Mouse (Mus musculus): ENCODE measurements around the gene Robo4. TPM values are rescaled to one million over a fixed set of nuclear protein-coding genes. Genes with fewer than 3 reads are reported as not detected.
A peak's percentile ranks its signal among the peaks of the same experiment; 100 is the strongest.

Gene Robo4
- polyA plus RNA-seq, 1 experiment from 2014 or later = 7.1 TPM

GRCm38 (mm10) chr9:37429326-37429725 lies 27.6 kb downstream of the Robo4 start:
- 12% methylated on average over 26 of the region's 26 CpGs for WGBS
- peaks cover 66% of the 10 kb centered on the region for H3K27me3 ChIP-seq (replicated peaks; ENCODE audit: control insufficient read depth, insufficient read depth, low read length)
- no peak for ATAC-seq
- no peaks in the 10 kb centered on the region for H3K4me1 ChIP-seq (replicated peaks; ENCODE audit: control insufficient read depth, insufficient read depth, low read length)
- no peak overlapping the region for H3K4me3 ChIP-seq (ENCODE audit: low read depth, low read length)
- no peaks in the 10 kb centered on the region for H3K36me3 ChIP-seq (ENCODE audit: control insufficient read depth, insufficient read depth)
- H3K9ac ChIP-seq (ENCODE audit: low read depth, low read length) = no peak overlapping the region
- H3K9me3 ChIP-seq (ENCODE audit: control insufficient read depth) = no peaks in the 10 kb centered on the region
- TF ChIP-seq CTCF (IDR thresholded peaks at IDR 0.05; ENCODE audit: low read depth) = no peak
- no peak overlapping the region for H3K4me2 ChIP-seq (replicated peaks; ENCODE audit: low read depth)
- no peak overlapping the region for H3K27ac ChIP-seq (ENCODE audit: low read depth, low read length)

DNA sequence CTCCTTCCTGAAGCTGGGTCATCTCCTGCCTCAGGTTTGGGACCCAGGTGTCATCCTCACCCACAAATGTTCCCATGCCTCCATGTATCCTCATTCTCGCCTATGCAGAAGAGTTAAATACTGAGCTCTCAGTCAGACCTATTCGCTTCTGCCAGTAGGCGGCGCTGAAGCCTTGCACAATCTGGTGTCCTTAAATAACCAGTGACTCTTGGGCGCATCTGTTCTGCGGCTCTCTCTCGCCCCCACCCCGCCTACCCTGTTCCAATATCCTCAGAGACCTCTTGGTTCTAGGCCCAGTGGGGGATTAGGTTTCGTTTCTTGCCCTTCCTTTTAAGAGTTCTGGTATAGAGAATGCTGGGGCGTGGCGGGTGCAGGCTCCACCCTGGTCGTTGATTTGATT lies 28.9 kb downstream of the Robo4 start:
- 3% methylated on average over 12 of the region's 12 CpGs for WGBS
- H3K27me3 ChIP-seq (replicated peaks; ENCODE audit: control insufficient read depth, insufficient read depth, low read length) = peaks cover 79% of the 10 kb centered on the region
- H3K4me2 ChIP-seq (replicated peaks; ENCODE audit: low read depth) = peak overlapping the region; percentile 53
- 0 out of 2 replicates have a peak overlapping the region, but pooled peaks have one; percentile 5 for H3K4me3 ChIP-seq (ENCODE audit: low read depth, low read length)
- no peak overlapping the region for H3K9ac ChIP-seq (ENCODE audit: low read depth, low read length)
- no peaks in the 10 kb centered on the region for H3K9me3 ChIP-seq (ENCODE audit: control insufficient read depth)
- no peak overlapping the region for H3K27ac ChIP-seq (ENCODE audit: low read depth, low read length)
- no peaks in the 10 kb centered on the region for H3K4me1 ChIP-seq (replicated peaks; ENCODE audit: control insufficient read depth, insufficient read depth, low read length)
- peak; percentile 70 for ATAC-seq
- peak; percentile 93 for TF ChIP-seq CTCF (IDR thresholded peaks at IDR 0.05; ENCODE audit: low read depth)
- no peaks in the 10 kb centered on the region for H3K36me3 ChIP-seq (ENCODE audit: control insufficient read depth, insufficient read depth)

DNA sequence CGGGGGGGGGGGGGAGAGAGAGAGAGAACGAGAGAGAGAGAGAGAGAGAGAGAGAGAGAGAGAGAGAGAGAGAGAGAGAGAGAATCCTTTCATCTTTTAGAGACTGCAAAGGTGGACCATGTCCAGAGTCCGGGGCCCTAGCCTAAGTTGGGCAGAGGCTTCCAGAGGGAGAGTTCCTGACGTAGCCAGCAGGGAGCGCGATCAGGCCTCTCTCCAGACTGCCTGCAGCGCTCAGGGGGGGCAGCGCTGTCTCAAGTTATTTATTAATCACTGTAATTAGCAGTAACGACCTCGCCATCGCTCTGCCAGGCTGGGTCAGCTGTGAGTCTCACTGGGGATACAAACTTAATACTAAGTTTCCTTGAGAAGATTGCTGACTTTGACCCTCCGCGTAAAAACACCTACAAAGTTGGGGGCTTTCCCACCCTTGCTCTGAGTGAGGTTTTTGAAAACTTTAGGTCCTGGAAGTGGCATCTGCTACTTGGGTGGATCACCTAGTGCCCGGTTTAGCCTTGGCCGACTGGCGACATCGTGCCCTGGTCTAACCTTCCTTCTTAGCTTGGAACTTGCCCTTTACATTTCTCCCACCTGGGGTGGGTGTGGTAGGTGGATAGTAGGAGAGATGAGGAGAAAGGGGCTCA lies 30.4 kb downstream of the Robo4 start:
- H3K27me3 ChIP-seq (replicated peaks; ENCODE audit: control insufficient read depth, insufficient read depth, low read length) = peaks cover 81% of the 10 kb centered on the region
- ATAC-seq = peak; percentile 57; the same call in 1 of the 2 replicates
- WGBS = 2% methylated on average over 15 of the region's 17 CpGs
- no peaks in the 10 kb centered on the region for H3K36me3 ChIP-seq (ENCODE audit: control insufficient read depth, insufficient read depth)
- TF ChIP-seq CTCF (IDR thresholded peaks at IDR 0.05; ENCODE audit: low read depth) = peak; percentile 75
- H3K4me1 ChIP-seq (replicated peaks; ENCODE audit: control insufficient read depth, insufficient read depth, low read length) = no peaks in the 10 kb centered on the region
- H3K9ac ChIP-seq (ENCODE audit: low read depth, low read length) = no peak overlapping the region
- peak overlapping the region; percentile 21 for H3K4me3 ChIP-seq (ENCODE audit: low read depth, low read length)
- H3K9me3 ChIP-seq (ENCODE audit: control insufficient read depth) = no peaks in the 10 kb centered on the region
- H3K27ac ChIP-seq (ENCODE audit: low read depth, low read length) = no peak overlapping the region
- peak overlapping the region; percentile 49 for H3K4me2 ChIP-seq (replicated peaks; ENCODE audit: low read depth)

GRCm38 (mm10) chr9:37432720-37433421 lies 31.2 kb downstream of the Robo4 start, which contains the start of gene Robo3:
Robo3 (minus strand) TSS chr9:37433246.
- H3K27ac ChIP-seq (ENCODE audit: low read depth, low read length) = no peak within 1 kb of the TSS
- H3K9ac ChIP-seq (ENCODE audit: low read depth, low read length) = no peak within 1 kb of the TSS
- no peaks in the 10 kb centered on the region for H3K36me3 ChIP-seq (ENCODE audit: control insufficient read depth, insufficient read depth)
- peaks cover 74% of the 10 kb centered on the region for H3K27me3 ChIP-seq (replicated peaks; ENCODE audit: control insufficient read depth, insufficient read depth, low read length)
- no peak for ATAC-seq
- peak within 1 kb of the TSS; percentile 21 for H3K4me3 ChIP-seq (ENCODE audit: low read depth, low read length)
- TF ChIP-seq CTCF (IDR thresholded peaks at IDR 0.05; ENCODE audit: low read depth) = no peak
- 1% methylated on average over 39 of the region's 40 CpGs for WGBS
- no peaks in the 10 kb centered on the region for H3K9me3 ChIP-seq (ENCODE audit: control insufficient read depth)
- no peaks in the 10 kb centered on the region for H3K4me1 ChIP-seq (replicated peaks; ENCODE audit: control insufficient read depth, insufficient read depth, low read length)
- H3K4me2 ChIP-seq (replicated peaks; ENCODE audit: low read depth) = peak within 1 kb of the TSS; percentile 49

GRCm38 (mm10) chr9:37433823-37434560 lies 32.3 kb downstream of the Robo4 start:
- H3K4me3 ChIP-seq (ENCODE audit: low read depth, low read length) = no peak overlapping the region
- H3K9me3 ChIP-seq (ENCODE audit: control insufficient read depth) = no peaks in the 10 kb centered on the region
- no peaks in the 10 kb centered on the region for H3K4me1 ChIP-seq (replicated peaks; ENCODE audit: control insufficient read depth, insufficient read depth, low read length)
- no peak for TF ChIP-seq CTCF (IDR thresholded peaks at IDR 0.05; ENCODE audit: low read depth)
- no peak overlapping the region for H3K4me2 ChIP-seq (replicated peaks; ENCODE audit: low read depth)
- no peak overlapping the region for H3K27ac ChIP-seq (ENCODE audit: low read depth, low read length)
- 2% methylated on average over 18 of the region's 18 CpGs for WGBS
- H3K9ac ChIP-seq (ENCODE audit: low read depth, low read length) = no peak overlapping the region
- H3K36me3 ChIP-seq (ENCODE audit: control insufficient read depth, insufficient read depth) = no peaks in the 10 kb centered on the region
- ATAC-seq = no peak
- peaks cover 71% of the 10 kb centered on the region for H3K27me3 ChIP-seq (replicated peaks; ENCODE audit: control insufficient read depth, insufficient read depth, low read length)

DNA sequence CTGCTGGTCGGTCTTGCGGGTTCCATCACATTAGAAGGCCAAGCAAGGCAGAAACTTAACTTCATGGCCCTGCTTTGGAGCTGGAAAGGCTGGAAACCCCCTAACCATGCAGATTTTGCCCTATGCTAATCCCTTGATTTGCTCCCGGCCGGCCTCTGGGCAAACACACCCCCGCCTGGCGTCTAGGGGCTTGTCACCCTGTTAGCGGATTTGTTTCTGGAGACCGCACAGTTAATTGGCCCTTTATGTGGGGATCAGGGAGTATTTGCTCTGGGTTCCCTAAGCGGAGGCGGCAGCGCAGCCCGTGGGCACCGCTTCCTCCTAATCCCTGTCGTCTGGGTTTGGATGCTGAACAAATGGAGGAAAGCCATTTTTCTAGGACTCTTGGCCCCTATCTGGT lies 33.2 kb downstream of the Robo4 start:
- Histone ChIP-seq H3K27ac (ENCODE audit: low read depth, low read length) (no peak overlapping the region), H3K9ac (ENCODE audit: low read depth, low read length) (no peak overlapping the region), H3K4me1 (replicated peaks; ENCODE audit: control insufficient read depth, insufficient read depth, low read length) (no peaks in the 10 kb centered on the region), H3K4me3 (ENCODE audit: low read depth, low read length) (no peak overlapping the region), H3K27me3 (replicated peaks; ENCODE audit: control insufficient read depth, insufficient read depth, low read length) (peaks cover 63% of the 10 kb centered on the region), H3K9me3 (ENCODE audit: control insufficient read depth) (no peaks in the 10 kb centered on the region), H3K4me2 (replicated peaks; ENCODE audit: low read depth) (no peak overlapping the region), H3K36me3 (ENCODE audit: control insufficient read depth, insufficient read depth) (no peaks in the 10 kb centered on the region)
- TF ChIP-seq CTCF (IDR thresholded peaks at IDR 0.05; ENCODE audit: low read depth) = no peak
- no peak for ATAC-seq
- 3% methylated on average over 14 of the region's 14 CpGs for WGBS
